Mouse (Mus musculus) spleen, adult 2 months (tissue): ENCODE data around the gene Slc5a8.

Experiments
- CTCF ChIP-seq: fragments of 200-500 bp; IDR thresholded peaks from 2 replicates; pipeline ENCODE4 v1.5.1; 2011; ENCODE audit warnings: mild to moderate bottlenecking, inconsistent platforms; ENCODE audit not compliant: insufficient read depth, insufficient read length, insufficient replicate concordance; ENCODE audit errors: extremely low read depth
- POLR2A ChIP-seq: fragments of 200-500 bp; IDR thresholded peaks from 2 replicates; pipeline ENCODE4 v1.6.1; 2011; ENCODE audit warnings: low read depth, low read length, inconsistent platforms

DNA sequence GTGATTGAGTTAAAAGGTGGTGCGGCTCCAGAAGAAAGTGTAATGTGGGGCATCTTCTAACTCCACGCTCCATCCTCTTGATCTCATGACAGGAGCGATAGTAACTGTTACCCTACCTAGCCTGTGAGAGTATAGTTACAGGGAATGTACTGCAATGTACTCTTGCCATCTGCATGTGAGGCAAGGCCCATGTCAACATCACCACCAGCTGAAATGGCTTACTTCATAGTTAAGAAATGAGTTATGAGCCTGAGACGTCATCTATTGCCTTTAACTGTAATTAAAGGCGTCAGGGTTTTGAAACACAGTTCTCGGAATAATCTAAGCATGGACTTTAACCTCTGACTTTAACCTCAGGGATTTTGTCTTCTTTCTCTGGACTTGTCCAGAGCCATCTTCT lies 11.2 kb downstream of the Slc5a8 start:
- TF ChIP-seq POLR2A (no peak), CTCF (no peak)
